Mouse (Mus musculus) hindbrain, embryonic 16.5 days (tissue): ENCODE data around the gene Srrm2. TPM values are rescaled to one million over a fixed set of nuclear protein-coding genes. Genes with fewer than 3 reads are reported as not detected.

Experiments
- ATAC-seq: fragments of 200-750 bp; cut with Nextera tagmentation; 2 replicates; pipeline ENCODE4 v1.8.0; 2017; ENCODE audit warnings: moderate TSS enrichment, moderate library complexity
- H3K27ac ChIP-seq: fragments of 300-500 bp; sonication (generic); 2 replicates; pipeline ENCODE4 v1.5.1; 2014; ENCODE audit warnings: low read depth, mild to moderate bottlenecking, control low read depth, low read length, moderate library complexity
- H3K27me3 ChIP-seq: fragments of 300-500 bp; sonication (generic); replicated peaks from 2 replicates; pipeline ENCODE4 v1.6.1; 2014; ENCODE audit warnings: low read length; ENCODE audit not compliant: control insufficient read depth, insufficient read depth
- H3K36me3 ChIP-seq: fragments of 300-500 bp; sonication (generic); 2 replicates; pipeline ENCODE4 v1.6.1; 2014; ENCODE audit warnings: mild to moderate bottlenecking, low read length, moderate library complexity, mixed read lengths; ENCODE audit not compliant: control insufficient read depth, insufficient read depth
- H3K4me1 ChIP-seq: fragments of 300-500 bp; sonication (generic); 2 replicates; pipeline ENCODE4 v1.6.1; 2014; ENCODE audit warnings: low read depth, low read length; ENCODE audit not compliant: control insufficient read depth, insufficient read depth
- H3K4me2 ChIP-seq: fragments of 300-500 bp; sonication (generic); 2 replicates; pipeline ENCODE4 v1.6.1; 2014; ENCODE audit warnings: mild to moderate bottlenecking, low read length, control low read depth, moderate library complexity
- H3K4me3 ChIP-seq: fragments of 300-500 bp; sonication (generic); 2 replicates; pipeline ENCODE4 v1.5.1; 2014; ENCODE audit warnings: mild to moderate bottlenecking, low read length, control low read depth, moderate library complexity
- H3K9ac ChIP-seq: fragments of 300-500 bp; sonication (generic); 2 replicates; pipeline ENCODE4 v1.6.1; 2014; ENCODE audit warnings: low read depth, mild to moderate bottlenecking, control low read depth, low read length, moderate library complexity
- H3K9me3 ChIP-seq: fragments of 300-500 bp; sonication (generic); 2 replicates; pipeline ENCODE4 v1.6.1; 2014; ENCODE audit warnings: mild to moderate bottlenecking, low read length, moderate library complexity; ENCODE audit not compliant: control insufficient read depth
- WGBS: fragments of 180-500 bp; shearing (Covaris S2); extraction: QIAGEN DNeasy Blood & Tissue Kit; methylation state at CpG from one replicate; pipeline ENCODE4 v1.1.7; 2014; 5-methylcytosine and 5-hydroxymethylcytosine counted together
- microRNA-seq: library from miRNA; unstranded; fragments of <30 nt; microRNA quantifications from one replicate; pipeline ENCODE4, GENCODE M21; 2017
- polyA plus RNA-seq: library from polyadenylated mRNA; unstranded; fragments of >200 nt; fragmentation: Nextera tagmentation; extraction: Ambion mirVana; gene quantifications from 2 replicates; pipeline ENCODE4 v1.2.1, GENCODE M21; 2015

Srrm2 gene
- polyA plus RNA-seq, 1 experiment from 2014 or later, result 420 TPM

DNA sequence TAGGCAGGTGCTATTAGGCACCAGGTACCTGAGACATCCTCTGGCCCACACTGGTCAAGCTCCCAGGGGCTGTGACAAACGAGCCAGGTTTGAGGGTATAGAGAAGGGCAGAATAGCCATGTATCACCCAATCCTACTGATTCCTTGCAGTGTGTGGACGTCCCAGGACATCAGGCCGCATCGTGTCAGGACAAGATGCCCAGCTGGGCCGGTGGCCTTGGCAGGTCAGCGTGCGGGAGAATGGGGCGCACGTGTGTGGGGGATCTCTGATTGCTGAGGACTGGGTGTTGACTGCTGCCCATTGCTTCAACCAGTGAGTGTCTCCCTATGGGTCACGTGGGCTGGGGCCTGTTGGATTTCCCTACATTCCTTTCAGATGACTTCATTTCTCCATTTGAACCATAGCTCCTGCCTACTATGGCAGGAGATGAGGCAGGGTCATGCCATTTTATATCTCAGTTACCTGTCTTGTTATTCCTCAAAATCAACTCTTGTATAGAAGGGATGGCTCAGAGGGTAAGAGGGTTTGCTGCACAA, 64.0 kb downstream of the Srrm2 start:
- no peak for ATAC-seq
- H3K4me2 ChIP-seq, result no peak overlapping the region
- no peaks in the 10 kb centered on the region for H3K4me1 ChIP-seq
- no peaks in the 10 kb centered on the region for H3K36me3 ChIP-seq
- H3K4me3 ChIP-seq, result no peak overlapping the region
- H3K9me3 ChIP-seq, result no peaks in the 10 kb centered on the region
- no peak overlapping the region for H3K9ac ChIP-seq
- no peak overlapping the region for H3K27ac ChIP-seq
- 91% methylated on average over 10 of the region's 10 CpGs for WGBS
- no peaks in the 10 kb centered on the region for H3K27me3 ChIP-seq

DNA sequence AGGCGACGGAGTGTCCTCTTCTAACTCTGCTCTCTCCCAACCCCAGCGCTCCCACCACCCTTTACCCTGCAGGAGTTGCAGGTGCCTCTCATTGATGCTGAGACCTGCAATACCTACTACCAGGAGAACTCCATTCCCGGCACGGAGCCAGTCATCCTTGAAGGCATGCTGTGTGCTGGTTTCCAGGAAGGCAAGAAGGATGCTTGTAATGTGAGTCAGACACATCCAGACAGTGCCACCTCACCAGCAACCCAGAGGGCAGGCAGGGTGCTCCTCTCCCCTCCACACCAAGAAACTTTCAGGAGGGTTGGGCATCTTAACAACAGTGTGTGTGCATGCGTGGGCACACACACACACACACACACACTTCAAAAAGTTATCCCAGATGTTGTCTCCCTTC, 66.9 kb downstream of the Srrm2 start:
- H3K9ac ChIP-seq, result no peak overlapping the region
- H3K27me3 ChIP-seq, result no peaks in the 10 kb centered on the region
- H3K36me3 ChIP-seq, result no peaks in the 10 kb centered on the region
- WGBS, result 83% methylated on average over 6 of the region's 6 CpGs
- no peak overlapping the region for H3K4me2 ChIP-seq
- no peaks in the 10 kb centered on the region for H3K4me1 ChIP-seq
- no peak overlapping the region for H3K4me3 ChIP-seq
- no peak overlapping the region for H3K27ac ChIP-seq
- no peaks in the 10 kb centered on the region for H3K9me3 ChIP-seq
- no peak for ATAC-seq

- no peaks in the 10 kb centered on the region for H3K36me3 ChIP-seq
- no peaks in the 10 kb centered on the region for H3K9me3 ChIP-seq
- no peak overlapping the region for H3K4me2 ChIP-seq
- H3K27ac ChIP-seq, result no peak overlapping the region
- H3K4me3 ChIP-seq, result no peak overlapping the region
- H3K4me1 ChIP-seq, result no peaks in the 10 kb centered on the region
- H3K27me3 ChIP-seq, result no peaks in the 10 kb centered on the region
- ATAC-seq, result no peak
- WGBS, result 88% methylated on average over 2 of the region's 2 CpGs
- no peak overlapping the region for H3K9ac ChIP-seq
These were observed 67.6 kb downstream of the Srrm2 start for GRCm38 (mm10) chr17:23857913-23858312.

GRCm38 (mm10) chr17:23862926-23863325, 72.6 kb downstream of the Srrm2 start:
- Histone ChIP-seq H3K27me3 (no peaks in the 10 kb centered on the region), H3K4me3 (no peak overlapping the region), H3K9ac (no peak overlapping the region), H3K27ac (no peak overlapping the region), H3K4me1 (no peaks in the 10 kb centered on the region), H3K36me3 (no peaks in the 10 kb centered on the region), H3K9me3 (no peaks in the 10 kb centered on the region), H3K4me2 (no peak overlapping the region)
- no peak for ATAC-seq
- WGBS, result 71% methylated on average over 4 of the region's 4 CpGs

DNA sequence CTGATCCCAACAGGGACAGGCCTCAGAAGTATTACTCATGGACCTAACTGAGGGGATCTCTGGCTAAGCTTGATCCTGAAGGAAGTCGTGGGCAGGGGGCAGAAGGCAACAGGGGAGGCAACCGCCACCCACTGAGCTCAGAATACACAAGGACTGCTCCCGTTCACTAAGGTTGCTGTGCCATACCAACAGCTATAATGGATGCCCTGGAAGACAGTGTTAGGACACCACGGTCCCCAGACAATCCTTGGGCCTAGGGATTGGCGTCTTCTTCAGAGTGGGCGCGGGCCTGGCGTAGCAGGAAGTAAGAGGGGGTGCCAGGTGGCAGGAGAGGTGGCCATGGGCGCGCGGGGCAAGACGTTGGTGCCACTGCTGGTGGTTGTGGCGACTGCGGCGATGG, 77.4 kb downstream of the Srrm2 start, which contains the start of gene Prss21:
Gene Prss21 (plus strand): TSS at position 301 of the 400 bp plus-strand sequence.
- Histone ChIP-seq H3K36me3 (no peaks in the 10 kb centered on the region), H3K27me3 (no peaks in the 10 kb centered on the region), H3K4me2 (no peak within 1 kb of the TSS), H3K4me3 (no peak within 1 kb of the TSS), H3K4me1 (no peaks in the 10 kb centered on the region), H3K9me3 (no peaks in the 10 kb centered on the region), H3K27ac (no peak within 1 kb of the TSS), H3K9ac (no peak within 1 kb of the TSS)
- no peak for ATAC-seq
- WGBS, result 85% methylated on average over 15 of the region's 15 CpGs

DNA sequence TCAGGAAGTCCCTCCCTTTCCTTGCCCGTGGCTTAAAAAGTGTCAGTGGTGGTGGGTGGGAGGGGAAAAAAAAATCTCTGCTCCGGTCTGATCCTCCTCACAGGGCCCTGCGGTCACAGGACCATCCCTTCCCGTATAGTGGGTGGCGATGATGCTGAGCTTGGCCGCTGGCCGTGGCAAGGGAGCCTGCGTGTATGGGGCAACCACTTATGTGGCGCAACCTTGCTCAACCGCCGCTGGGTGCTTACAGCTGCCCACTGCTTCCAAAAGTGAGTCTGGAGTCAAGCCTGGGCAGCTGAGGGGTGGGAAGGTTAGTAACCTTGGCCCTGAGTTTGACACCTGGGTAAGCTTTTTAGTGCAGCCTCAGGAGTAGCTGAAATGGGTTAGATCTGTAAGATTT, 78.2 kb downstream of the Srrm2 start:
- no peaks in the 10 kb centered on the region for H3K27me3 ChIP-seq
- no peak overlapping the region for H3K9ac ChIP-seq
- no peak overlapping the region for H3K27ac ChIP-seq
- H3K4me1 ChIP-seq, result no peaks in the 10 kb centered on the region
- 90% methylated on average over 11 of the region's 11 CpGs for WGBS
- ATAC-seq, result no peak
- H3K4me2 ChIP-seq, result no peak overlapping the region
- H3K4me3 ChIP-seq, result no peak overlapping the region
- no peaks in the 10 kb centered on the region for H3K9me3 ChIP-seq
- H3K36me3 ChIP-seq, result no peaks in the 10 kb centered on the region

Small RNA genes lying within 50 kb of the gene (microRNA-seq; reads per million reads assigned to microRNA genes)
- not detected for gene Mir5125

Other genes with a start within 250 kb of the Srrm2 start
- 17.0 and 18.0 TPM in 2 replicates for gene Zfp213, start 226.3 kb upstream of the Srrm2 start, polyA plus RNA-seq
- 26.4 and 29.1 TPM in 2 replicates for gene Zfp13, start 191.0 kb upstream of the Srrm2 start, polyA plus RNA-seq
- gene Zscan10, start 189.7 kb upstream of the Srrm2 start, polyA plus RNA-seq, result 0.20 and 0.25 TPM in 2 replicates
- gene Mmp25, start 145.3 kb upstream of the Srrm2 start, polyA plus RNA-seq, result 1.2 and 1.5 TPM in 2 replicates
- gene Bicdl2, start 130.0 kb upstream of the Srrm2 start, polyA plus RNA-seq, result 0.19 TPM in 1 of 2 replicates, not detected in the other
- gene Hcfc1r1, start 116.9 kb upstream of the Srrm2 start, polyA plus RNA-seq, result 150 and 153 TPM in 2 replicates
- gene Thoc6, start 116.7 kb upstream of the Srrm2 start, polyA plus RNA-seq, result 41.3 and 42.1 TPM in 2 replicates
- 5.8 and 6.1 TPM in 2 replicates for gene Tnfrsf12a, start 113.1 kb upstream of the Srrm2 start, polyA plus RNA-seq
- gene Cldn6, start 111.3 kb upstream of the Srrm2 start, polyA plus RNA-seq, result 0.34 and 0.54 TPM in 2 replicates
- 1.6 and 2.0 TPM in 2 replicates for gene Cldn9, start 106.5 kb upstream of the Srrm2 start, polyA plus RNA-seq
- gene 1520401A03Rik, start 67.7 kb upstream of the Srrm2 start, polyA plus RNA-seq, result 0.13 TPM in 1 of 2 replicates, not detected in the other
- 20.8 and 21.1 TPM in 2 replicates for gene Pkmyt1, start 64.2 kb upstream of the Srrm2 start, polyA plus RNA-seq
- 81.4 and 84.1 TPM in 2 replicates for gene Paqr4, start 49.7 kb upstream of the Srrm2 start, polyA plus RNA-seq
- 1.4 and 1.8 TPM in 2 replicates for gene Kremen2, start 44.7 kb upstream of the Srrm2 start, polyA plus RNA-seq
- gene Flywch1, start 18.9 kb upstream of the Srrm2 start, polyA plus RNA-seq, result 202 and 203 TPM in 2 replicates
- 73.9 and 86.2 TPM in 2 replicates for gene Flywch2, start 4.5 kb upstream of the Srrm2 start, polyA plus RNA-seq
- 1,167 and 1,245 TPM in 2 replicates for gene Elob, start 38.6 kb downstream of the Srrm2 start, polyA plus RNA-seq
- gene Prss33, start 45.5 kb downstream of the Srrm2 start, polyA plus RNA-seq, result 0.17 TPM in 1 of 2 replicates, not detected in the other
- gene Prss32, start 53.3 kb downstream of the Srrm2 start, polyA plus RNA-seq, result 0.14 TPM in 1 of 2 replicates, not detected in the other
- 1.2 and 2.0 TPM in 2 replicates for gene Prss41, start 53.6 kb downstream of the Srrm2 start, polyA plus RNA-seq
- not detected in 2 replicates for gene Prss21, start 77.5 kb downstream of the Srrm2 start, polyA plus RNA-seq
- not detected in 2 replicates for gene Dcpp1, start 90.3 kb downstream of the Srrm2 start, polyA plus RNA-seq
- not detected in 2 replicates for gene Dcpp2, start 90.3 kb downstream of the Srrm2 start, polyA plus RNA-seq
- 0.24 TPM in 1 of 2 replicates, not detected in the other for gene Dcpp3, start 126.9 kb downstream of the Srrm2 start, polyA plus RNA-seq
- gene Sbp, start 151.1 kb downstream of the Srrm2 start, polyA plus RNA-seq, result not detected in 2 replicates
- not detected in 2 replicates for gene Sbpl, start 164.7 kb downstream of the Srrm2 start, polyA plus RNA-seq
- not detected in 2 replicates for gene Prss30, start 190.0 kb downstream of the Srrm2 start, polyA plus RNA-seq
- not detected in 2 replicates for gene Prss22, start 207.6 kb downstream of the Srrm2 start, polyA plus RNA-seq
- 0.12 and 0.16 TPM in 2 replicates for gene Prss27, start 247.6 kb downstream of the Srrm2 start, polyA plus RNA-seq